Mouse (Mus musculus) neural tube, embryonic 11.5 days (tissue): ENCODE results near the gene Pafah1b2. TPM values are rescaled to one million over a fixed set of nuclear protein-coding genes. Genes with fewer than 3 reads are reported as not detected.

Experiments
- ATAC-seq: fragments of 200-750 bp; cut with Nextera tagmentation; 2 replicates; pipeline ENCODE4 v1.8.0; 2017; ENCODE audit warnings: moderate number of reproducible peaks, mild to moderate bottlenecking, moderate TSS enrichment, moderate library complexity; ENCODE audit not compliant: insufficient read depth, low FRiP score, low TSS enrichment
- DNase-seq: peaks from one replicate; pipeline ENCODE4 v3.0.0-alpha.2; 2015; ENCODE audit warnings: low spot score
- H3K27ac ChIP-seq: fragments of 300-500 bp; sonication (generic); 2 replicates; pipeline ENCODE4 v1.5.1; 2014; ENCODE audit warnings: low read depth, mild to moderate bottlenecking, low read length
- H3K27me3 ChIP-seq: fragments of 300-500 bp; sonication (generic); 2 replicates; pipeline ENCODE4 v1.6.1; 2014; ENCODE audit warnings: mild to moderate bottlenecking, low read length, mixed read lengths; ENCODE audit not compliant: control insufficient read depth, insufficient read depth
- H3K36me3 ChIP-seq: fragments of 300-500 bp; sonication (generic); 2 replicates; pipeline ENCODE4 v1.6.1; 2014; ENCODE audit warnings: mild to moderate bottlenecking, low read length, moderate library complexity, mixed read lengths; ENCODE audit not compliant: control insufficient read depth, insufficient read depth
- H3K4me1 ChIP-seq: fragments of 300-500 bp; sonication (generic); 2 replicates; pipeline ENCODE4 v1.6.1; 2014; ENCODE audit warnings: low read length, mixed read lengths; ENCODE audit not compliant: control insufficient read depth, insufficient read depth
- H3K4me2 ChIP-seq: fragments of 300-500 bp; sonication (generic); 2 replicates; pipeline ENCODE4 v1.6.1; 2014; ENCODE audit warnings: low read depth, mild to moderate bottlenecking, moderate library complexity
- H3K4me3 ChIP-seq: fragments of 300-500 bp; sonication (generic); 2 replicates; pipeline ENCODE4 v1.5.1; 2014; ENCODE audit warnings: low read depth, low read length
- H3K9ac ChIP-seq: fragments of 300-500 bp; sonication (generic); 2 replicates; pipeline ENCODE4 v1.6.1; 2014; ENCODE audit warnings: mild to moderate bottlenecking, low read length
- H3K9me3 ChIP-seq: fragments of 300-500 bp; sonication (generic); 2 replicates; pipeline ENCODE4 v1.6.1; 2016; ENCODE audit warnings: low read length; ENCODE audit not compliant: control insufficient read depth
- WGBS: fragments of 180-500 bp; shearing (Covaris S2); extraction: QIAGEN DNeasy Blood & Tissue Kit; methylation state at CpG from one replicate; pipeline ENCODE4 v1.1.7; 2014; 5-methylcytosine and 5-hydroxymethylcytosine counted together
- polyA plus RNA-seq: library from polyadenylated mRNA; unstranded; fragments of >200 nt; fragmentation: Nextera tagmentation; extraction: Ambion mirVana; gene quantifications from 2 replicates; pipeline ENCODE4 v1.2.1, GENCODE M21; 2014

Pafah1b2 gene
- polyA plus RNA-seq, 1 experiment from 2014 or later = 283 TPM

DNA sequence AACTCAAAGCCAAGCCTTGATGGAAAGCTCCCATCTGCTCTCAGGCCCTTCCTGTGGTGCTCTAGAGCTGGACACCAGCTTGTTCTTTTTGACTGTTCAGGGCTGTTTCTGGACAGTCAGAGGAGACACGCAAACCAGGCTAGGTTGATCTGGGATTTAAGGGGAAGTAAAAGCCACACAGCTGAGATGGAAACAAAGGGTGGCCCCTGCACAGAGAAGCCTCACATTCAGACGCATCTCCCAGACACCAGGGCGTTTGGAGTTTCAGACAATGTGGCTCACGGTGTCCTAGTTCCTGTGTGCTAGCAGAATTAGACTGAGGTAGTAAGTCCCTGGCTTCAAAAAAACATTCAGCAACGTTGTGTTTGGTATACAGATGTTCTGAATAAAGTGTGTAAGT is 6.3 kb downstream of the Pafah1b2 start:
- 75% methylated on average over 5 of the region's 5 CpGs for WGBS
- H3K4me2 ChIP-seq = no peak overlapping the region
- no peak for DNase-seq

DNA sequence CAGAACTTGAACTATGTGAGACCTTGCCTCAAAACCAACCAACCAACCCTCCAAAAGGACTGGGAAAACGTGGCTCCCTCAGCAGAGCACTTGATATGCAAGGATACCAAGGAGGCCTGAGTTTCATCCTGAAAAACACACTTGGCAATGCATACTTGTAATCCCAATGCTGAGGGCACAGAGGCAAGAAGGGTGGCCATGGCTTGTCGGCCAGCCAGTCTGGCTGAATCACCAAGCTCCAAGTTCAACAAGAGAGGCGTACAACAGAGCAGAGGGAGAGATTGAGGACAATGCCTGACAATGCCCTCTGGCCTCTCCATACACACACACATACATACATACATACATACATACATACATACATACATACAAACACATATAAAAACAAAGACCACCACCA is 8.0 kb downstream of the Pafah1b2 start:
- no peak overlapping the region for H3K4me2 ChIP-seq
- H3K4me1 ChIP-seq = no peaks in the 10 kb centered on the region
- H3K9ac ChIP-seq = no peak overlapping the region
- no peaks in the 10 kb centered on the region for H3K9me3 ChIP-seq
- no peaks in the 10 kb centered on the region for H3K27me3 ChIP-seq
- ATAC-seq (no peak), DNase-seq (no peak)
- H3K27ac ChIP-seq = no peak overlapping the region
- H3K36me3 ChIP-seq = no peaks in the 10 kb centered on the region
- 69% methylated on average over 3 of the region's 3 CpGs for WGBS
- H3K4me3 ChIP-seq = no peak overlapping the region

More for the DNA sequence above, 6.3 kb downstream of the Pafah1b2 start:
- no peak overlapping the region for H3K9ac ChIP-seq
- ATAC-seq = no peak
- no peaks in the 10 kb centered on the region for H3K27me3 ChIP-seq
- no peaks in the 10 kb centered on the region for H3K36me3 ChIP-seq
- no peak overlapping the region for H3K27ac ChIP-seq
- no peak overlapping the region for H3K4me3 ChIP-seq
- no peaks in the 10 kb centered on the region for H3K9me3 ChIP-seq
- no peaks in the 10 kb centered on the region for H3K4me1 ChIP-seq

DNA sequence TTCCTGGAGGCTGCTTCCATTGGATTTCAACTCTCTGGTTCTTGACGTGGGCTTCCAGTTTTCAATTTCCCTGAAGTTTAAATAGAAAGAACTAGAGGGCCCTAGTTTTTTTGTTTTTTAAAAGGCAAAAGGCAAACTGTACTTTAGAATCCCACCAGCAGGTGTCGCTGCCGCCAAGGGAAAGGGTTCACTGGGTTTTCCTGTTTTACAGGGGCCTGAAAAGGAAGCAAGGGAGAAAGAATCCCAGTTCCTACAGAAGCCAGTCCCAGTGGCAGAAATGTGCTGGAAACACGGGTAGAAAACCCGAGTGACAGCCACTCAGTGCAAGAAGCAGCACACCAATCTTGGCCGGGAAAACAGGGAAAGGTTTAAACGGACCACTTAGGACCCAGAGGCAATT is 8.8 kb downstream of the Pafah1b2 start:
- WGBS = 13% methylated on average over 7 of the region's 7 CpGs
- Histone ChIP-seq H3K36me3 (no peaks in the 10 kb centered on the region), H3K27ac (no peak overlapping the region), H3K4me3 (no peak overlapping the region), H3K4me2 (no peak overlapping the region), H3K27me3 (no peaks in the 10 kb centered on the region), H3K9ac (no peak overlapping the region), H3K4me1 (no peaks in the 10 kb centered on the region), H3K9me3 (no peaks in the 10 kb centered on the region)
- no peak for ATAC-seq
- peak; percentile 86 for DNase-seq

- Histone ChIP-seq H3K9ac (no peak overlapping the region), H3K4me2 (no peak overlapping the region), H3K4me3 (no peak overlapping the region), H3K9me3 (no peaks in the 10 kb centered on the region), H3K27me3 (no peaks in the 10 kb centered on the region), H3K27ac (no peak overlapping the region), H3K4me1 (no peaks in the 10 kb centered on the region), H3K36me3 (no peaks in the 10 kb centered on the region)
- DNase-seq (no peak), ATAC-seq (no peak)
- WGBS = 78% methylated on average over 4 of the region's 4 CpGs
Observed at GRCm38 (mm10) chr9:45999009-45999408, 13.5 kb downstream of the Pafah1b2 start.

DNA sequence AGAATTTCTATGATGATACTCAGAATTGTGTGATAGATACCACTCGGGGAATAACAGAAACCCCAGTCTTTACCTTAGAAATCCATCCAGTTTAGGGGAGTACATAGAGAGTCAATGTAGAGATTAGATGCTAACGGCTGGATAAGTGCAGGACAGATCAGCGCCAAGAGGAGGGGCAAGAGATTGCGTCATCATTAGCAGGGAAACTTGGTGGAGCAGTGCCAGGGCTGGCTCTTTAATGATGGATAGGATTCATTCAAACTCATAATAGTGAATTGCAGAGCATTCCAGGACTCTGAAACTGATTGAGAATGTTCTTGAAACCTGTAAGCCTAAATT is 27.3 kb downstream of the Pafah1b2 start:
- peak overlapping the region; percentile 98 for H3K9ac ChIP-seq
- 1% methylated on average over 4 of the region's 4 CpGs for WGBS
- peak; percentile 43 for ATAC-seq
- H3K4me2 ChIP-seq = peak overlapping the region; percentile 71
- H3K27me3 ChIP-seq = no peaks in the 10 kb centered on the region
- peak overlapping the region; percentile 93 for H3K27ac ChIP-seq
- H3K4me3 ChIP-seq = peak overlapping the region; percentile 98
- H3K4me1 ChIP-seq = peaks cover 8% of the 10 kb centered on the region
- H3K9me3 ChIP-seq = no peaks in the 10 kb centered on the region
- no peaks in the 10 kb centered on the region for H3K36me3 ChIP-seq
- peak; percentile 40 for DNase-seq

DNA sequence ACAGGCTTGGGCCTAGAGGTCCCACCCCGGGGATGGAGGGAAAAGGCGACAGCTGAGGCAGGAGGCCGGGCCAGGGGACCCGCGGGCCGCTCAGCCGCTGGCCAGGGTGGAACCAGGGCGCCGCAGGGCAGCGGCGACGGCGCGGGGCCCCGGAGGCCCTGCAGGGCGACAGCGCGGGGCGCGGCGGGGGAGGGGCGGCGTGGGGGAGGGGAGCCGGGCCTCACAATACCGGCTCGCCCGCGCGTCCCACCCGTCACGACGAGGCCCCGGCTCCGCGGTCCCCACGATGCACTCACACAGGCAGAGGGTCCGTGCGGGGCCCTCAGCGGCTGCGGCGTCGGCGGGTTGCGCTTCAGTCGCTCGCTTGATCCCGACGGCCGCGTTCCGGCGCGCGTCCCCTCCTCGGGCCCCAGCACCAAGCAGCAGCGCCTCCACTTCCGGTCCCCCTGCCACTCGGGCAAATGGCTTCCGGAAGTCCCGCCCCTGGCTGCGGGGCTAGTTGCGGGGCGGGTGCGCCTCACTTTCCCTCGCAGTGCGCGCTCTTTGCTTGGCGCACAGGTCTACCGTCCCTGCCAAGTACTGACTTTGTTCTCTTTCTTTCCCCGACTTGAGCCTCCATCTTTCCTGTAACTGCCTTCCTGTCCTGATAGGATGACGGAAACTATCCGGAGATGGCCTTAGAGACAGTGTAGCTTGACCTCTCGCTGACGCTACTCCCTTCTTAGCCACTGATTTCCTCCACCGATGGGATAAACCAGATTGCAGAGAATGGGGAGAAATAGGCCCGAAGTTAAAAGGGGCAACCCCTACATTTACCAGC is 27.9 kb downstream of the Pafah1b2 start:
- no peaks in the 10 kb centered on the region for H3K9me3 ChIP-seq
- ATAC-seq = peak; percentile 89
- peak overlapping the region; percentile 98 for H3K9ac ChIP-seq
- no peaks in the 10 kb centered on the region for H3K36me3 ChIP-seq
- H3K27ac ChIP-seq = peak overlapping the region; percentile 93
- peak; percentile 95 for DNase-seq
- WGBS = under 1% methylated on average over 38 of the region's 76 CpGs
- H3K4me2 ChIP-seq = peak overlapping the region; percentile 71
- peaks cover 12% of the 10 kb centered on the region for H3K4me1 ChIP-seq
- peak overlapping the region; percentile 98 for H3K4me3 ChIP-seq
- no peaks in the 10 kb centered on the region for H3K27me3 ChIP-seq

- H3K36me3 ChIP-seq = no peaks in the 10 kb centered on the region
- H3K4me2 ChIP-seq = peak overlapping the region; percentile 71
- H3K9ac ChIP-seq = peak overlapping the region; percentile 98
- peak overlapping the region; percentile 98 for H3K4me3 ChIP-seq
- peak; percentile 35 for DNase-seq
- H3K27me3 ChIP-seq = no peaks in the 10 kb centered on the region
- peak overlapping the region; percentile 93 for H3K27ac ChIP-seq
- H3K4me1 ChIP-seq = peaks cover 12% of the 10 kb centered on the region
- WGBS = under 1% methylated on average over 23 of the region's 23 CpGs
- no peaks in the 10 kb centered on the region for H3K9me3 ChIP-seq
- peak; percentile 7; the same call in 1 of the 2 replicates for ATAC-seq
Observed at GRCm38 (mm10) chr9:45983676-45984408, 28.6 kb downstream of the Pafah1b2 start.

DNA sequence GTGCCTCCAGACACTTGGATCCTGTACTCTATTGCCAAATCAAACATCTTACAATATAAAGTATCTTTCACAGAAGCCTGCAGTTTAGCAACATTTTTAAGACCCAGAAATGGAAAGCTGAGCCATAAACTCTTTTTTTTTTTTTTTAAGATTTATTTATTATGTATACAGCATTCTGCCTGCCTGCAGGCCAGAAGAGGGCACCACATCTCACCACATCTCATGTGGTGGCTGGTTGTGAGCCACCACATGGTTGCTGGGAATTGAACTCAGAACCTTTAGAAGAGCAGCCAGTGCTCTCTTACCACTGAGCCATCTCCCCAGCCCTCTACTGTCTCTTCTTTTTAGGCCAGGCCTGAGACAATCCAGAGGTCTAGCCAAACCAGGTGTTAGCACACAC is 31.2 kb downstream of the Pafah1b2 start:
- ATAC-seq (no peak), DNase-seq (no peak)
- Histone ChIP-seq H3K4me2 (no peak overlapping the region), H3K9ac (no peak overlapping the region), H3K9me3 (no peaks in the 10 kb centered on the region), H3K4me3 (no peak overlapping the region), H3K27ac (no peak overlapping the region), H3K4me1 (peaks cover 12% of the 10 kb centered on the region), H3K27me3 (no peaks in the 10 kb centered on the region), H3K36me3 (no peaks in the 10 kb centered on the region)

DNA sequence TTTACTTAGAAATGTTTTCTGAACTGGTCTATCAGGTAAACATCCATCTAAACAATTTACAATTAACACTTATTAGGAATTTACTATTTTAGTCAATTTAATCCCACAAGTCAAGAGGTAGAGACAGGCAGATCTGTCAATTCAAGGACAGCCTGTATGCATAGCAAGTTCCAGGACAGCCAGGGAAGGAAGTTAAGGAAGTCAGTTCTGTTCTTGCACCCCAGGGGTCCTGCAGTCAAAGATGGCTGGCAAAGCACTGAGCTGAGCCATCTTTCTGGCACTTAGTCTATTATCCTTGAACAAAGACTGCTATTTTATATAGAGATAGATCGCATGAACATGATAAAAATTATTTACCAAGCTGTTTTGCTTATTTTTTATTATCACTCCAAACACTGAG is 31.9 kb downstream of the Pafah1b2 start:
- H3K4me3 ChIP-seq = no peak overlapping the region
- no peaks in the 10 kb centered on the region for H3K27me3 ChIP-seq
- H3K4me1 ChIP-seq = peaks cover 12% of the 10 kb centered on the region
- no peak overlapping the region for H3K9ac ChIP-seq
- no peaks in the 10 kb centered on the region for H3K36me3 ChIP-seq
- no peaks in the 10 kb centered on the region for H3K9me3 ChIP-seq
- H3K27ac ChIP-seq = no peak overlapping the region
- H3K4me2 ChIP-seq = no peak overlapping the region
- ATAC-seq (no peak), DNase-seq (no peak)
- 94% methylated on average over 1 of the region's 1 CpGs for WGBS
